Mouse (Mus musculus): ENCODE measurements around the gene Hcls1.

The Hcls1 gene

GRCm38 (mm10) chr16:36934841-36935620 lies at the start of gene Hcls1:
Gene Hcls1 (plus strand): TSS chr16:36934983.
- no peak for DNase-seq (ENCODE audit: low spot score)

- no peak for DNase-seq (ENCODE audit: low spot score)
These were observed 48.9 kb upstream of the Hcls1 start for GRCm38 (mm10) chr16:36885912-36886311.

- DNase-seq (ENCODE audit: low spot score): no peak
These were observed 47.2 kb upstream of the Hcls1 start for GRCm38 (mm10) chr16:36887546-36887945.

- DNase-seq (ENCODE audit: low spot score): no peak
These were observed 44.2 kb upstream of the Hcls1 start for GRCm38 (mm10) chr16:36890559-36890958.

GRCm38 (mm10) chr16:36891415-36891814 lies 43.4 kb upstream of the Hcls1 start:
- no peak for DNase-seq (ENCODE audit: low spot score)

GRCm38 (mm10) chr16:36893317-36893716 lies 41.5 kb upstream of the Hcls1 start:
- DNase-seq (ENCODE audit: low spot score): no peak

GRCm38 (mm10) chr16:36896712-36897111 lies 38.1 kb upstream of the Hcls1 start:
- DNase-seq (ENCODE audit: low spot score): no peak

- no peak for DNase-seq (ENCODE audit: low spot score)
These were observed 31.6 kb upstream of the Hcls1 start for GRCm38 (mm10) chr16:36903156-36903555.

- DNase-seq (ENCODE audit: low spot score): no peak
These were observed 22.9 kb upstream of the Hcls1 start for GRCm38 (mm10) chr16:36911909-36912308.

GRCm38 (mm10) chr16:36912311-36912710 lies 22.5 kb upstream of the Hcls1 start:
- no peak for DNase-seq (ENCODE audit: low spot score)

GRCm38 (mm10) chr16:36914195-36914594 lies 20.6 kb upstream of the Hcls1 start:
- DNase-seq (ENCODE audit: low spot score): no peak

GRCm38 (mm10) chr16:36918505-36918904 lies 16.3 kb upstream of the Hcls1 start:
- DNase-seq (ENCODE audit: low spot score): no peak

- no peak for DNase-seq (ENCODE audit: low spot score)
These were observed 14.4 kb upstream of the Hcls1 start for GRCm38 (mm10) chr16:36920410-36920809.

- no peak for DNase-seq (ENCODE audit: low spot score)
These were observed 13.6 kb upstream of the Hcls1 start for GRCm38 (mm10) chr16:36921067-36921613.

GRCm38 (mm10) chr16:36921980-36922379 lies 12.8 kb upstream of the Hcls1 start:
- no peak for DNase-seq (ENCODE audit: low spot score)

- no peak for DNase-seq (ENCODE audit: low spot score)
These were observed 10.5 kb upstream of the Hcls1 start for GRCm38 (mm10) chr16:36924312-36924711.

- DNase-seq (ENCODE audit: low spot score): no peak
These were observed 9.4 kb upstream of the Hcls1 start for GRCm38 (mm10) chr16:36925351-36925750.

- DNase-seq (ENCODE audit: low spot score): no peak
These were observed 9.0 kb upstream of the Hcls1 start for GRCm38 (mm10) chr16:36925797-36926196.

GRCm38 (mm10) chr16:36926514-36927447 lies 8.0 kb upstream of the Hcls1 start:
- no peak for DNase-seq (ENCODE audit: low spot score)

GRCm38 (mm10) chr16:36927495-36928105 lies 7.2 kb upstream of the Hcls1 start:
- DNase-seq (ENCODE audit: low spot score): no peak

GRCm38 (mm10) chr16:36928106-36928500 lies 6.7 kb upstream of the Hcls1 start:
- DNase-seq (ENCODE audit: low spot score): no peak

- DNase-seq (ENCODE audit: low spot score): no peak
These were observed 5.6 kb upstream of the Hcls1 start for GRCm38 (mm10) chr16:36929216-36929615.
